Mouse (Mus musculus): ENCODE data around the gene Ankrd13d. TPM values are rescaled to one million over a fixed set of nuclear protein-coding genes. Genes with fewer than 3 reads are reported as not detected.

The Ankrd13d gene
- total and polyA plus RNA-seq, 3 experiments, result 0.96 to 2.6 TPM; not detected in 1

DNA sequence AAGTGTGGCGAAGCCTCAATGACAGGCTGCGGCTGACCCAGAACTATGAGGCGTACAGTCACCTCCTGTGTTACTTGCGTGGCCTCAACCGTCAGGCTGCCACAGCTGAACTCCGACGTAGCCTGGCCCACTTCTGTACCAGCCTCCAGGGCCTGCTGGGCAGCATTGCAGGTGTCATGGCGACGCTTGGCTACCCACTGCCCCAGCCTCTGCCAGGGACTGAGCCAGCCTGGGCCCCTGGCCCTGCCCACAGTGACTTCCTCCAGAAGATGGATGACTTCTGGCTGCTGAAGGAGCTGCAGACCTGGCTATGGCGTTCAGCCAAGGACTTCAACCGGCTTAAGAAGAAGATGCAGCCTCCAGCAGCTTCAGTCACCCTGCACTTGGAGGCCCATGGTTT is 60.8 kb downstream of the Ankrd13d start:
- Histone ChIP-seq H3K27me3 (ENCODE audit: control insufficient read depth in 1 of 2, insufficient read depth in 2 of 2, low read length in 2 of 2) (no peaks in the 10 kb centered on the region), H3K9ac (ENCODE audit: control insufficient read depth, low read depth, low read length, poor library complexity, severe bottlenecking) (peak overlapping the region; percentile 27; the same call in 1 of the 2 replicates), H3K9me3 (replicated peaks; ENCODE audit: insufficient read depth, low read length) (no peaks in the 10 kb centered on the region), H3K27ac (ENCODE audit: control insufficient read depth, low read depth, low read length) (peak overlapping the region; percentile 84; the same call in 1 of the 2 replicates), H3K36me3 (ENCODE audit: control insufficient read depth in 1 of 2, insufficient read depth in 2 of 2, low read length in 2 of 2) (peaks cover 0 to 32% of the 10 kb centered on the region in 2 experiments; a peak in 2 of 4 replicates), H3K4me1 (ENCODE audit: control insufficient read depth in 1 of 2, insufficient read depth in 2 of 2, low read length in 2 of 2) (peaks cover 16 to 36% of the 10 kb centered on the region in 2 experiments), H3K79me2 (ENCODE audit: control insufficient read depth, insufficient read depth, low read length, poor library complexity) (no peaks in the 10 kb centered on the region; the same call in 1 of the 2 replicates), H3K4me3 (ENCODE audit: control insufficient read depth in 1 of 2, insufficient read depth in 1 of 2, low read depth in 2 of 2, low read length in 2 of 2) (no peak overlapping the region)
- TF ChIP-seq NELFE (IDR thresholded peaks at IDR 0.05; ENCODE audit: low read depth, low read length) (no peak), BHLHE40 (IDR thresholded peaks at IDR 0.05; ENCODE audit: borderline replicate concordance, low read depth, low read length) (no peak), RCOR1 (IDR thresholded peaks at IDR 0.05; ENCODE audit: low read depth, low read length) (no peak), SIN3A (IDR thresholded peaks at IDR 0.05; ENCODE audit: low read length) (no peak), EP300 (IDR thresholded peaks at IDR 0.05; ENCODE audit: low read depth in 1 of 2, low read length in 2 of 2) (0 out of 4 replicates have a peak, but pooled peaks of 1 of the 2 experiments have one; percentile 14), ZKSCAN1 (IDR thresholded peaks at IDR 0.05; ENCODE audit: low read depth, low read length) (no peak), TAL1 (IDR thresholded peaks at IDR 0.05; ENCODE audit: low read length) (no peak), ELF1 (IDR thresholded peaks at IDR 0.05; ENCODE audit: low read depth, low read length) (no peak), MAZ (IDR thresholded peaks at IDR 0.05; ENCODE audit: low read depth, low read length) (no peak)
- DNase-seq (ENCODE audit: low read depth, low spot score), result peak; percentile 75

DNA sequence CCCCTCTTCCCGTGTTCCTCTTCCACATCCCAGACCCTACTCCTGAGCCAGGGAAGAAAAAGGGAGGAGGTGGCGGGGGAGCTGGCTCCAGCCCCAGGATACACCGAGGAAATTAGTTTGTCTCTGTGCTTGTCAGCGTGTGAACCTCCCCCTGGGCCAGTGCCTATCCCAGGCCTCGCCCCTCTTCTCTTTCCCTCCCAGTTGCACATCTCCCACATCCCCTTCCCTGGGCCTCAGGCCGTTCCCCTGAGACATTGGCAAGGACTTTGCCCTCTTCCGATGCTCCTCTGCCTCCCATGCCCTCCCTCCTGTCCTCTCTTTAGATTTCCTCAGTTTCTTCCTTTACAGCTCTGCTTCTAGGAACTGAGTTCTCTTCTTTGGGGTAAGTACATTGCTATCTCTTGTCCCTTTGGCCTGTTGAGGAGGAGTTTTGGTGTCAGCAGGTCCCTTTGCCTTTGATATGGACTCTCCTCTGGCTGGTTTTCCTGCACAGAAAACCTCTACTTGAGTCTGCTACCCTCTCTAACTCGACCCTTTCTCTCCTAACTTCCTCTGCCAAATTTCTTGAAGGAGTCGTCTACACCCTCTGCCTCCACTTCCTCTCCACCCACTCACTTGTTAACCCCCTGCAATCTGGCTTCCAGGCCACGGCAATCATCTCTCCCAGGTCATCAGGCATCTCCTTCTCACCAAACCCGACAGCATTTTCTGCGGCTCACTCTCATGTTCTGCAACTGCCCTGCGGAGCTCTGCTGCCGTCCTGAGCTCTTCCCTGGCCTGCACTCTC is 61.8 kb downstream of the Ankrd13d start:
- peaks cover 16 to 36% of the 10 kb centered on the region in 2 experiments for H3K4me1 ChIP-seq (ENCODE audit: control insufficient read depth in 1 of 2, insufficient read depth in 2 of 2, low read length in 2 of 2)
- H3K79me2 ChIP-seq (ENCODE audit: control insufficient read depth, insufficient read depth, low read length, poor library complexity), result no peaks in the 10 kb centered on the region; the same call in 1 of the 2 replicates
- peak overlapping the region; percentile 50 for H3K9ac ChIP-seq (ENCODE audit: control insufficient read depth, low read depth, low read length, poor library complexity, severe bottlenecking)
- H3K27me3 ChIP-seq (ENCODE audit: control insufficient read depth in 1 of 2, insufficient read depth in 2 of 2, low read length in 2 of 2), result no peaks in the 10 kb centered on the region; a peak in 1 of 4 replicates
- TF ChIP-seq ZKSCAN1 (IDR thresholded peaks at IDR 0.05; ENCODE audit: low read depth, low read length) (no peak), EP300 (IDR thresholded peaks at IDR 0.05; ENCODE audit: low read depth in 1 of 2, low read length in 2 of 2) (peak; percentile 50 to 58; a peak in 2 of 4 replicates), NELFE (IDR thresholded peaks at IDR 0.05; ENCODE audit: low read depth, low read length) (peak; percentile 30; the same call in 1 of the 2 replicates), TBP (IDR thresholded peaks at IDR 0.05; ENCODE audit: low read depth, low read length) (peak; percentile 67), POLR2A (IDR thresholded peaks at IDR 0.05; ENCODE audit: control insufficient read depth in 1 of 2, insufficient read depth in 1 of 2, low read depth in 1 of 2, low read length in 2 of 2, poor library complexity in 1 of 2) (peak in 1 of 2 experiments; percentile 67; a peak in 2 of 4 replicates), GATA1 (IDR thresholded peaks at IDR 0.05; ENCODE audit: low read depth, low read length) (0 out of 2 replicates have a peak, but pooled peaks have one; percentile 18), RAD21 (IDR thresholded peaks at IDR 0.05; ENCODE audit: low read depth, low read length) (no peak)
- H3K27ac ChIP-seq (ENCODE audit: control insufficient read depth, low read depth, low read length), result peak overlapping the region; percentile 84
- peaks cover 0 to 32% of the 10 kb centered on the region in 2 experiments; a peak in 2 of 4 replicates for H3K36me3 ChIP-seq (ENCODE audit: control insufficient read depth in 1 of 2, insufficient read depth in 2 of 2, low read length in 2 of 2)
- no peaks in the 10 kb centered on the region for H3K9me3 ChIP-seq (replicated peaks; ENCODE audit: insufficient read depth, low read length)
- DNase-seq (ENCODE audit: low read depth, low spot score), result peak; percentile 79
- peak overlapping the region; percentile 22 to 24; a peak in 3 of 4 replicates for H3K4me3 ChIP-seq (ENCODE audit: control insufficient read depth in 1 of 2, insufficient read depth in 1 of 2, low read depth in 2 of 2, low read length in 2 of 2)
